Mouse (Mus musculus) MEL (cell line): ENCODE measurements at regions not wholly inside any gene's neighbourhood (a gene's known extent, or its start where the extent isn't known, plus 50 kb on each side); places are given as distances from the start of the nearest gene placed in this dataset.

Source experiments
- CHD1 ChIP-seq: IDR thresholded peaks from 2 replicates; pipeline ENCODE4 v1.6.1; 2012; ENCODE audit warnings: low read depth, mild to moderate bottlenecking, inconsistent platforms, low read length, improper control_type of control experiment
- CTCF ChIP-seq, 3 experiments: IDR thresholded peaks in 2 of 3; conservative IDR thresholded peaks in 1 of 3; 2 replicates each; pipeline ENCODE4 v1.5.1; 2011 to 2012; ENCODE audit warnings: low read length in 3 of 3, low read depth in 2 of 3, mild to moderate bottlenecking in 2 of 3, improper control_type of control experiment in 1 of 3, inconsistent platforms in 1 of 3, mixed read lengths in 1 of 3, moderate library complexity in 1 of 3; ENCODE audit not compliant: control insufficient read depth in 1 of 3, insufficient read depth in 1 of 3, poor library complexity in 1 of 3, severe bottlenecking in 1 of 3
- EP300 ChIP-seq, 2 experiments: IDR thresholded peaks; 2 replicates each; pipeline ENCODE4 v1.6.1; 2011; ENCODE audit warnings: improper control_type of control experiment in 2 of 2, low read length in 2 of 2, low read depth in 1 of 2, mild to moderate bottlenecking in 1 of 2
- GATA1 ChIP-seq: IDR thresholded peaks from 2 replicates; pipeline ENCODE4 v1.6.1; 2011; ENCODE audit warnings: low read depth, low read length, improper control_type of control experiment
- RCOR1 ChIP-seq: IDR thresholded peaks from 2 replicates; pipeline ENCODE4 v1.6.1; 2012; ENCODE audit warnings: low read depth, mild to moderate bottlenecking, inconsistent platforms, low read length, improper control_type of control experiment
- SMC3 ChIP-seq: IDR thresholded peaks from 2 replicates; pipeline ENCODE4 v1.6.1; 2011; ENCODE audit warnings: low read depth, low read length, improper control_type of control experiment
- TCF12 ChIP-seq: IDR thresholded peaks from 2 replicates; pipeline ENCODE4 v1.6.1; 2014; ENCODE audit warnings: low read depth, mild to moderate bottlenecking, inconsistent platforms, low read length, improper control_type of control experiment, moderate library complexity
- USF1 ChIP-seq: IDR thresholded peaks from 2 replicates; pipeline ENCODE4 v1.6.1; 2014; ENCODE audit warnings: low read depth, mild to moderate bottlenecking, inconsistent platforms, low read length, improper control_type of control experiment, moderate library complexity
- ZKSCAN1 ChIP-seq: IDR thresholded peaks from 2 replicates; pipeline ENCODE4 v1.6.1; 2012; ENCODE audit warnings: low read depth, mild to moderate bottlenecking, inconsistent platforms, low read length, improper control_type of control experiment, moderate library complexity

GRCm38 (mm10) chr16:9452058-9452457 lies 543.3 kb downstream of the Grin2a start:
- TF ChIP-seq CTCF (IDR thresholded peaks at IDR 0.05 in 2 of 3, conservative IDR thresholded peaks at IDR 0.05 in 1 of 3; ENCODE audit: control insufficient read depth in 1 of 3, insufficient read depth in 1 of 3, low read depth in 2 of 3, low read length in 3 of 3, poor library complexity in 1 of 3, severe bottlenecking in 1 of 3), result no peak
- no peak for TF ChIP-seq USF1
- no peak for TF ChIP-seq CHD1
- TF ChIP-seq SMC3, result no peak
- no peak for TF ChIP-seq GATA1
- no peak for TF ChIP-seq ZKSCAN1
- TF ChIP-seq TCF12, result no peak
- no peak for TF ChIP-seq RCOR1
- TF ChIP-seq EP300 (IDR thresholded peaks at IDR 0.05; ENCODE audit: low read depth in 1 of 2, low read length in 2 of 2), result no peak
